Mouse (Mus musculus): ENCODE data around the gene Tmem251. TPM values are rescaled to one million over a fixed set of nuclear protein-coding genes. Genes with fewer than 3 reads are reported as not detected.

The Tmem251 gene
- polyA plus RNA-seq (2012; rRNA removed), result 1.6 and 1.7 TPM in 2 replicates

DNA sequence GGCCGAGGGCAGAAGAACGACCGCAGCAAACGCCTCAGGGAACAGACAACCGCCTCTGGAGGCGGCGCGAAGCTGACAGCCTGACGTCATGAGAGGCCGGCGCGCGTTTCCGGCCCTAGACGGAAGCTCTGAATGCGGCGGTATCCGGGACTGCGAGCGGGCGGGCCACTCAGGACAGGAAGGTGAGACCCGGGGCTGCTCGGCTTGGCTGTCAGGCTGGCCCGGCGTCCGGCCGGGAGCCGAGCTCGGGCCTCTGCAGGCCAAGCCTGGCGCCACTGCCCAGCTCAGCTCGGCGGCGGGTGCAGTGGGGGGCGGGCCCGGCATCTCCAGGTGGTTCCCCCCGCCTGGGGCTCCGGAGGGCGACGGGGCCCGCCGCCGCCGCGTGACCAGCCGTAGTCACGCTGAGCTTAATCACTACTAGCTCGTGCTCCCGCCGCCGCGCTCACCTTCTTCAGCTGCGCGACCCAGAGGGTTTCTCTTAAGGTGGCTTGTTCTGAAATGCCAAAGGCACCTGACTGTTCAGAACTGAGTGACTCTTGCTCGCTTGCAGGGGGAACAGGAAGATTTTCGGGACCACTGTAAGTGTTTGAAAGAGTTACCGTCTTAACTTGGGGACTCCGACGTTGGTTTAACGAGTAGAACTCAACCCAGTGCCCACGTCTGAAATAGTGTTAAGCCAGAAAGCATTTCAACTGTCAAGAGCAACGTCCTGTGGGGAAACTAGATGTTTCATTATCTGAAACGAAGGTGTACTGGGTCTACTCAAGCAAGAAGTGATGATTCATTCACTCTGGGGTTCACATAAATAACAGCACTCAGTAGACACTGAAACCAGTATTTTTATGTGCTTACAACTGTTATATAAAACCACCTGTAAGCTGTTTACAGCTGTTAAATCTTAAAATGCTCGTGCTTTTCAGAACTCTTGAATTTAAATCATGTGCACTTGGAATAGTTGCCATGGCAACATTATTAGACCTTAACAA is at the start of gene Tmem251, which contains the start of gene Moap1:
Tmem251 (plus strand) TSS at position 174 of the 986 bp plus-strand sequence.
Moap1 (minus strand) TSS at position 73 of the 986 bp plus-strand sequence.

GRCm38 (mm10) chr12:102704457-102705198 is 38.9 kb upstream of the Tmem251 start, which contains the start of gene Itpk1:
TSS of gene Itpk1 (minus strand) at chr12:102704930.

GRCm38 (mm10) chr12:102757689-102758402 is 14.3 kb downstream of the Tmem251 start, which contains the start of the genes Gm28051, Gon7 and Ubr7:
TSS of gene Gm28051 (minus strand) at chr12:102757765.
TSS of gene Gon7 (minus strand) at chr12:102757803.
TSS of gene Ubr7 (plus strand) at chr12:102757967.

GRCm38 (mm10) chr12:102758403-102758756 is 14.8 kb downstream of the Tmem251 start, which contains the start of gene Gm20604:
TSS of gene Gm20604 (minus strand) at chr12:102758672.

Other genes with a start within 250 kb of the Tmem251 start
- 0.16 and 0.23 TPM in 2 replicates for gene Chga, start 188.8 kb upstream of the Tmem251 start, polyA plus RNA-seq (2012; rRNA removed)
- gene Itpk1, start 38.8 kb upstream of the Tmem251 start, polyA plus RNA-seq (2012; rRNA removed), result 4.5 and 4.9 TPM in 2 replicates
- 0.87 and 1.2 TPM in 2 replicates for gene Moap1, start 101 bp upstream of the Tmem251 start, polyA plus RNA-seq (2012; rRNA removed)
- gene Gm28051, start 14.0 kb downstream of the Tmem251 start, polyA plus RNA-seq (2012; rRNA removed), result not detected in 2 replicates
- 7.2 and 8.0 TPM in 2 replicates for gene Gon7, start 14.0 kb downstream of the Tmem251 start, polyA plus RNA-seq (2012; rRNA removed)
- 10.6 and 10.9 TPM in 2 replicates for gene Ubr7, start 14.2 kb downstream of the Tmem251 start, polyA plus RNA-seq (2012; rRNA removed)
- gene Gm20604, start 14.9 kb downstream of the Tmem251 start, polyA plus RNA-seq (2012; rRNA removed), result 4.2 and 4.3 TPM in 2 replicates
- 4.5 and 4.9 TPM in 2 replicates for gene Btbd7, start 134.7 kb downstream of the Tmem251 start, polyA plus RNA-seq (2012; rRNA removed)
- gene Cox8c, start 155.6 kb downstream of the Tmem251 start, polyA plus RNA-seq (2012; rRNA removed), result not detected in 2 replicates
- 0.08 and 0.10 TPM in 2 replicates for gene Unc79, start 205.1 kb downstream of the Tmem251 start, polyA plus RNA-seq (2012; rRNA removed)